Mouse (Mus musculus): ENCODE data around the gene Ino80d.
"Not testable (repeated sequence)": the region's sequence is repeated elsewhere in the genome, so short reads cannot be mapped to it uniquely, and the experiment has no call there.

The Ino80d gene

GRCm38 (mm10) chr1:63114136-63114781 lies at the start of gene Ino80d:
Ino80d (minus strand) TSS chr1:63114667.
- peak; percentile 72 for DNase-seq (ENCODE audit: low read depth, low spot score)

- DNase-seq (ENCODE audit: low read depth, low spot score): no peak
Observed at GRCm38 (mm10) chr1:63140231-63140630, 25.8 kb upstream of the Ino80d start.

GRCm38 (mm10) chr1:63138586-63138985 lies 24.1 kb upstream of the Ino80d start:
- DNase-seq (ENCODE audit: low read depth, low spot score): not testable (repeated sequence)

- DNase-seq (ENCODE audit: low read depth, low spot score): no peak
Observed at GRCm38 (mm10) chr1:63137971-63138370, 23.5 kb upstream of the Ino80d start.

GRCm38 (mm10) chr1:63134530-63134929 lies 20.1 kb upstream of the Ino80d start:
- no peak for DNase-seq (ENCODE audit: low read depth, low spot score)

GRCm38 (mm10) chr1:63131766-63132165 lies 17.3 kb upstream of the Ino80d start:
- DNase-seq (ENCODE audit: low read depth, low spot score): no peak

- no peak for DNase-seq (ENCODE audit: low read depth, low spot score)
Observed at GRCm38 (mm10) chr1:63130883-63131282, 16.4 kb upstream of the Ino80d start.

GRCm38 (mm10) chr1:63129857-63130690 lies 15.6 kb upstream of the Ino80d start:
- no peak for DNase-seq (ENCODE audit: low read depth, low spot score)

- DNase-seq (ENCODE audit: low read depth, low spot score): no peak
Observed at GRCm38 (mm10) chr1:63129273-63129672, 14.8 kb upstream of the Ino80d start.

GRCm38 (mm10) chr1:63126206-63126605 lies 11.7 kb upstream of the Ino80d start:
- DNase-seq (ENCODE audit: low read depth, low spot score): no peak

- no peak for DNase-seq (ENCODE audit: low read depth, low spot score)
Observed at GRCm38 (mm10) chr1:63123823-63124450, 9.5 kb upstream of the Ino80d start.

GRCm38 (mm10) chr1:63122005-63122404 lies 7.5 kb upstream of the Ino80d start:
- no peak for DNase-seq (ENCODE audit: low read depth, low spot score)

- no peak for DNase-seq (ENCODE audit: low read depth, low spot score)
Observed at GRCm38 (mm10) chr1:63120382-63120781, 5.9 kb upstream of the Ino80d start.

GRCm38 (mm10) chr1:63119675-63120074 lies 5.2 kb upstream of the Ino80d start:
- DNase-seq (ENCODE audit: low read depth, low spot score): no peak

- peak; percentile 17 for DNase-seq (ENCODE audit: low read depth, low spot score)
Observed at GRCm38 (mm10) chr1:63115540-63115939, 1.1 kb upstream of the Ino80d start.

GRCm38 (mm10) chr1:63115096-63115495 lies 629 bp upstream of the Ino80d start:
- no peak for DNase-seq (ENCODE audit: low read depth, low spot score)

GRCm38 (mm10) chr1:63113274-63114135 lies 962 bp downstream of the Ino80d start:
- DNase-seq (ENCODE audit: low read depth, low spot score): peak; percentile 51

GRCm38 (mm10) chr1:63112865-63113261 lies 1.6 kb downstream of the Ino80d start:
- peak; percentile 42 for DNase-seq (ENCODE audit: low read depth, low spot score)

GRCm38 (mm10) chr1:63112151-63112864 lies 2.2 kb downstream of the Ino80d start:
- DNase-seq (ENCODE audit: low read depth, low spot score): no peak

GRCm38 (mm10) chr1:63110536-63111285 lies 3.8 kb downstream of the Ino80d start:
- peak; percentile 40 for DNase-seq (ENCODE audit: low read depth, low spot score)

Data from c-Kit-negative CD71-positive TER-119-positive erythroid progenitor cells, embryonic 14.5 days (primary cell).